Mouse (Mus musculus): ENCODE data around the gene Gm6525.

The Gm6525 gene

GRCm38 (mm10) chr3:84211340-84211875 is 37.5 kb downstream of the Gm6525 start:
- in situ Hi-C loops (cut with MboI), result no loop called here

DNA sequence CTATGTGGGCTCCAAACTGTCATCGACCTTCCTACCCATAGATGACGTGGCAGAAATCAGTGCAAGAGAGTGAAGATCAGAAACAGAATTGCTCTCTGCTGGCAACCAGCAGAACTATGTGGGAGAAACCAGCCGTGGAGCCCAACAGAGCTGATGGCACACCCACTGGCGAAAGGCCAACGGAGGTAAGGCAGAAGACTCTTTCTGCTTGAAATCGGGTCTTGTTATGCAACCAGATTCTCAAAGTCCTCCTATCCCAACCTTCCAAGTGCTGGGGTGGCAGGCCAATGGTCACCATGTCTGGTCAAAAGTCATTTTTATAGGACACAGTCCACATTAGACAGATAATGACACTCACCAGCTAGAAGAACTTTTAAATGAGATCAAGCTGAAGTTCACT is 40.6 kb downstream of the Gm6525 start:
- in situ Hi-C loops (cut with MboI), result no loop called here

DNA sequence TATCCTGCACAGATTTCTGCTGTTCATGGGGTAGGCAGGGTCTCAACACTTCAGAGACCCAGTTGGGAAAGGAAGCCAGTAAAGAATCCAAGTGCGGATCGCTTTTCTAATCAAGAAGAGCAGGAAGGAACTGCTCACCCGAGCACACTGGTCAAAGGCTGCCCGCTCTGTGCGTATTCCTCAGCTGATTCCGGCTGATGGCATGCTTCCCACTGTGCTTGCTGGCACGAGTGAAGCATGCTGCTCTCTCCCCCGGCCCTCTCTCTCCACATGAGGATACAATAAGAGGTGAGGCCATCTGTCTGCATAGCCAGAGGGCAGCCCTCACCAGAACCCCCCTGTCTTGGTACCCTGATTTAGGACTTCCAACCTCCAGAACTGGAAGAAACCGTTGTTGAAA is 41.3 kb downstream of the Gm6525 start:
- in situ Hi-C loops (cut with MboI), result no loop called here

GRCm38 (mm10) chr3:84215743-84216360 is 41.9 kb downstream of the Gm6525 start:
- in situ Hi-C loops (cut with MboI), result no loop called here

GRCm38 (mm10) chr3:84217118-84217960 is 43.4 kb downstream of the Gm6525 start:
- in situ Hi-C loops (cut with MboI), result no loop called here

GRCm38 (mm10) chr3:84217961-84218351 is 44.1 kb downstream of the Gm6525 start:
- in situ Hi-C loops (cut with MboI), result no loop called here

GRCm38 (mm10) chr3:84218498-84218897 is 44.6 kb downstream of the Gm6525 start:
- in situ Hi-C loops (cut with MboI), result no loop called here

- in situ Hi-C loops (cut with MboI), result no loop called here
These were observed 45.3 kb downstream of the Gm6525 start for GRCm38 (mm10) chr3:84219166-84219710.

DNA sequence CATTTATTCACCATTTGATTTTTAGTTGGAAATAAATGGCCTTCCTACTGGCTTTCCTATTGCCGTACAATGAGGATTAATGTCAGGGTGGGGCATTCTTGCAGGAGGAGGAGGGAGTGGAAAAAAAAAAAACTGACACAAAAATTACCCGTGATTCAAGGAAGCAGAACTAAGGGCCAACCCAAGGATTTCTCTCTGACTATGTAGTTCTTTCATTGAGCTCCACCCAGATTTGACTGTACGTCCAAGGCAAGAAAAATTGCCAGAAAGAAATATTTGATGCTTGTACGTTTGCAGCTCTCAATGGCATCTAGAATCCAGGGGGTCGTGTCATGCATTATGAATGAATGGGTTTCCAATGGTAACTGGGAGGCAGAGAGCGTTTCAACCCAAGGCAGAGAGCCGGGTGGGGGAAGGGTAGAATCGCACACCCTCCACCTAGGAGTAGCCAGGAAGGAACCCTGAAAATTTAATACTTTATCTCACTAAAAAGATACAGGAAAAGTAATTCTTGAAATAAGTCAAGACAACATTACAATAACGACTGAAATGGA is 45.9 kb downstream of the Gm6525 start:
- in situ Hi-C loops (cut with MboI), result no loop called here

DNA sequence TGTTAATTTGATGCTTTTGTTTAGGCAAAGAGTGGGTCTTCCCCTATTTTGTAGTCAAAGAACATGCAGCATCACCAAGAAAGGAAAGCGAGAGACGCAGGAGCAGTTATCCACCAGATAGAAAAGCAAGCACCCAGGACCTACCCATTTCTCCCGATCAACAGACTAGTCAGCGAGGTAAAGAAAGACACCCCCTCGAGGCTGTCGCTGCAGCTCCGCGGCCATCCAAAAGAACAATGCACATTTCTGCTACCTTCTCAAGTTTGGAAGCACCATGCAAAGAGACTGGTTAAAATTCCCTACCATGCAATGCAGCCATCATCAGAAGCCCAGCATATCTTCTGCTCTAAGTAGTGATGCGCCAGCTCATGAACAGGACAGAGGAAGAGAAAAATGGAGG is 46.4 kb downstream of the Gm6525 start:
- in situ Hi-C loops (cut with MboI), result no loop called here

DNA sequence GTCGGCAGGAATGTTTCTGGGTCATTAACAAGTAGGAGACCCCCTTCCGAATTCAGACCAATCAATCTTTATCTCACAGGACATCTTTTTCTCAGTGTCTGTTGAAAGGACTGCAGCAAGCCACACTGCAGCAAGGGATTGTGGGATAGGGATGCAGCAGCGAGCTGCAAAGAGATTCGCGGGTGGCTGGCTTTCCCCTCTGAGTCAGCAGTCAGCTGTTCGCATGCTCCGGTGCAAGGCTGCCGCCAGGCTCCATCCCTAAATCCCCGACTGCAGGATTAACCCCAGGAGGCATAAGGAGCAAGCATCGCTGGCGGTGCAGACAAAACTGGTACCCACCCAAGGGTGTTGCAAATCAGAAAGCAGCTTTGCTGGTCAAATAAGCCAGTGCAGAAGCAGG is 46.8 kb downstream of the Gm6525 start:
- in situ Hi-C loops (cut with MboI), result no loop called here

Data from mature B cell (primary cell).